In the genomic region with DNA sequence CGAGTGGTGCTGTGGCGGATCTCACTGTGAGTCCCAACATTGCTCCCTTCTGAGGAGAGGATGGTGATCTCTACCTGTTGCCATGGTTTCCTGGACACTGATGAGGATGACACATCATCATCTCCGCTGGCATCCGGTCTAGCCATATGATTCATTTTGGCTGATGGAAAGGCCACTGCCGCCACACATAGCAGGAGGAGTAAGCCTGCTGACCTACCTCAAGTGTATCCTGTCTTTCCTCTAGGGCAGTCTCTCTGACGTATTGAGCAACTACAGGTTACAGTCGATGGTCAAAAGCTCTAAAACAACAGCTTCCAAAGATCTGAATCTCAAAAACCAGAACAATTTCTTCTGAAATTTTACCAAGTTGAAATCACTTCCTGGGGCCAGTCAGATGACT, we compare ENCODE assay signal across 15 mouse cellular contexts. TPM values are rescaled to one million over a fixed set of nuclear protein-coding genes. Genes with fewer than 3 reads are reported as not detected.
A peak's percentile ranks its signal among the peaks of the same experiment; 100 is the strongest.
DNase-seq lines count a peak whose midpoint lies in the region; ATAC-seq and TF ChIP-seq lines count a peak whose summit lies in the region.
"Had no signal": no experiment of that assay in that cellular context is flagged by ENCODE, and none has a peak within 500 bp of the region (broad histone marks: within the 10 kb centered on the region; RNA-seq: fewer than 3 reads in every experiment).

No protein-coding gene starts in this region.

- H3ac ChIP-seq in C2C12 (ENCODE audit: control insufficient read depth, insufficient read length, low read depth): no peak overlapping the region

- H3K9ac ChIP-seq in forebrain, postnatal 0 days: no peak overlapping the region

- no peak for TF ChIP-seq POLR2A in embryonic fibroblast, embryonic 13.5 days (IDR thresholded peaks at IDR 0.05; ENCODE audit: low read depth, low read length)

- H3K36me3 ChIP-seq in C2C12 (ENCODE audit: control insufficient read depth, insufficient read depth): peaks cover 1% of the 10 kb centered on the region
- no peaks in the 10 kb centered on the region for H3K36me3 ChIP-seq in forebrain, postnatal 0 days (ENCODE audit: insufficient read depth)

- 87% methylated on average over 7 of the region's 7 CpGs for WGBS in forebrain, postnatal 0 days

- H3K27ac ChIP-seq in embryonic fibroblast, embryonic 13.5 days (ENCODE audit: insufficient read depth, low read length): peak overlapping the region; percentile 64
- no peak overlapping the region for H3K27ac ChIP-seq in forebrain, postnatal 0 days (ENCODE audit: low read depth, low read length)

- no peak for ATAC-seq in forebrain, postnatal 0 days

- no peaks in the 10 kb centered on the region for H3K27me3 ChIP-seq in C2C12 (ENCODE audit: control insufficient read depth, insufficient read depth, insufficient read length)
- H3K27me3 ChIP-seq in forebrain, postnatal 0 days (ENCODE audit: insufficient read depth, low read length): no peaks in the 10 kb centered on the region

- no peak overlapping the region for H3K4me2 ChIP-seq in forebrain, postnatal 0 days (ENCODE audit: low read depth)

- H3K4me1 ChIP-seq in embryonic fibroblast, embryonic 13.5 days (ENCODE audit: control insufficient read depth, insufficient read depth, low read length): peaks cover 2% of the 10 kb centered on the region
- H3K4me1 ChIP-seq in forebrain, postnatal 0 days (ENCODE audit: insufficient read depth): no peaks in the 10 kb centered on the region

- peak; percentile 75 for DNase-seq in adrenal gland, adult 2 months
- no peak for DNase-seq in adrenal gland, adult 18-20 months (ENCODE audit: low spot score in 2 of 2)
- DNase-seq in brain, adult 2 months (ENCODE audit: low read depth, low spot score): peak; percentile 93
- DNase-seq in urinary bladder, postnatal 10 days (ENCODE audit: low spot score): no peak
- DNase-seq in lung, postnatal 36 days: no peak
- DNase-seq in forebrain, postnatal 0 days: no peak
- DNase-seq: B cell, adult 2 months; heart, postnatal 10 days; kidney, postnatal 14 days; left cerebral cortex, postnatal 4 days; retina, postnatal 1 day had no signal

- no peaks in the 10 kb centered on the region for H3K9me3 ChIP-seq in forebrain, postnatal 0 days (ENCODE audit: low read length)

- H3K79me2 ChIP-seq in C2C12 (ENCODE audit: control insufficient read depth, insufficient read depth): peaks cover 82% of the 10 kb centered on the region

- no peak overlapping the region for H3K4me3 ChIP-seq in C2C12 (ENCODE audit: insufficient read depth, poor library complexity, severe bottlenecking)
- no peak overlapping the region for H3K4me3 ChIP-seq in embryonic fibroblast, embryonic 13.5 days (ENCODE audit: insufficient read depth, low read length)
- H3K4me3 ChIP-seq in forebrain, postnatal 0 days (ENCODE audit: low read depth, low read length): no peak overlapping the region

- H3K79me3 ChIP-seq in C2C12 (ENCODE audit: low read depth): peaks cover 22% of the 10 kb centered on the region

- no peak for TF ChIP-seq CTCF in C2C12 (IDR thresholded peaks at IDR 0.05; ENCODE audit: control insufficient read depth, insufficient read depth, insufficient read length)
- no peak for TF ChIP-seq CTCF in embryonic fibroblast, embryonic 13.5 days (IDR thresholded peaks at IDR 0.05; ENCODE audit: borderline replicate concordance, insufficient read depth, low read length)
- no peak for TF ChIP-seq CTCF in forebrain, postnatal 0 days (IDR thresholded peaks at IDR 0.05; ENCODE audit: low read depth)

TF ChIP-seq in C2C12, 6 proteins besides CTCF, POLR2A, EP300 and RAD21:
- no peak for TF ChIP-seq MYOD1 (IDR thresholded peaks at IDR 0.05; ENCODE audit: control insufficient read depth, insufficient read length, low read depth)
- TF ChIP-seq CEBPB (IDR thresholded peaks at IDR 0.05; ENCODE audit: low read depth): peak; percentile 72
TF ChIP-seq in C2C12: peak in this region for 1.

RNA-seq across cellular contexts. Expression of gene Slc41a2, which starts 16.8 kb away (rescaled TPM):
- 10 to 100 TPM in 1 of 2 experiments, 1 to 10 TPM in 1; 5.6 to 14.7 TPM for total RNA-seq in adrenal gland, adult 2 months (2021)
- polyA plus RNA-seq in adrenal gland, adult 2 months (2012; rRNA removed): 0.95 and 1.3 TPM in 2 replicates
- 1 to 10 TPM; 8.3 to 9.6 TPM for total RNA-seq in adrenal gland, adult 18-20 months (2021)
- 6.5 TPM for polyA plus RNA-seq in C2C12 (2012; fragmentation: generic; extraction: Trizol)
- polyA plus RNA-seq in embryonic fibroblast, embryonic 13.5 days (2011; ENCODE audit: insufficient read length, low read depth, missing spikeins): 10.1 and 15.8 TPM in 2 replicates
- total RNA-seq in forebrain, postnatal 0 days (2014; rRNA removed): 22.3 and 23.8 TPM in 2 replicates
- polyA plus RNA-seq in forebrain, postnatal 0 days (2015; fragmentation: Nextera tagmentation; extraction: Ambion mirVana): 5.5 and 10.1 TPM in 2 replicates
- total RNA-seq: MEL had no signal
- polyA plus RNA-seq: liver, embryonic 16.5 days had no signal

RNA-seq across cellular contexts. Expression of gene D10Wsu102e, which starts 39.2 kb away (rescaled TPM):
- total RNA-seq in adrenal gland, adult 2 months (2021): under 1 TPM; 0.69 to 0.81 TPM
- polyA plus RNA-seq in adrenal gland, adult 2 months (2012; rRNA removed): 0.12 and 0.15 TPM in 2 replicates
- under 1 TPM; 0.73 to 0.74 TPM for total RNA-seq in adrenal gland, adult 18-20 months (2021)
- 0.75 TPM for polyA plus RNA-seq in C2C12 (2012; fragmentation: generic; extraction: Trizol)
- 1.1 TPM in 2 replicates for polyA plus RNA-seq in embryonic fibroblast, embryonic 13.5 days (2011; ENCODE audit: insufficient read length, low read depth, missing spikeins)
- total RNA-seq in forebrain, postnatal 0 days (2014; rRNA removed): 2.0 and 2.3 TPM in 2 replicates
- polyA plus RNA-seq in forebrain, postnatal 0 days (2015; fragmentation: Nextera tagmentation; extraction: Ambion mirVana): 0.47 and 0.61 TPM in 2 replicates

Comparison
In these comparisons a context has a peak if more than half of its experiments do, and no peak if none do; other contexts are left out.
1. DNase-seq: peak in adrenal gland, adult 2 months (single experiment) and brain, adult 2 months (single experiment); none in adrenal gland, adult 18-20 months (0 of 2), urinary bladder, postnatal 10 days (single experiment), lung, postnatal 36 days (single experiment) and forebrain, postnatal 0 days (single experiment).